Mouse (Mus musculus): ENCODE data around the gene Slc7a6os.

Slc7a6os gene

GRCm38 (mm10) chr8:106176891-106177290, 33.8 kb downstream of the Slc7a6os start:
- no peak for DNase-seq

GRCm38 (mm10) chr8:106173566-106173965, 37.2 kb downstream of the Slc7a6os start:
- DNase-seq: no peak

GRCm38 (mm10) chr8:106169934-106170480, 40.7 kb downstream of the Slc7a6os start:
- DNase-seq: no peak

DNA sequence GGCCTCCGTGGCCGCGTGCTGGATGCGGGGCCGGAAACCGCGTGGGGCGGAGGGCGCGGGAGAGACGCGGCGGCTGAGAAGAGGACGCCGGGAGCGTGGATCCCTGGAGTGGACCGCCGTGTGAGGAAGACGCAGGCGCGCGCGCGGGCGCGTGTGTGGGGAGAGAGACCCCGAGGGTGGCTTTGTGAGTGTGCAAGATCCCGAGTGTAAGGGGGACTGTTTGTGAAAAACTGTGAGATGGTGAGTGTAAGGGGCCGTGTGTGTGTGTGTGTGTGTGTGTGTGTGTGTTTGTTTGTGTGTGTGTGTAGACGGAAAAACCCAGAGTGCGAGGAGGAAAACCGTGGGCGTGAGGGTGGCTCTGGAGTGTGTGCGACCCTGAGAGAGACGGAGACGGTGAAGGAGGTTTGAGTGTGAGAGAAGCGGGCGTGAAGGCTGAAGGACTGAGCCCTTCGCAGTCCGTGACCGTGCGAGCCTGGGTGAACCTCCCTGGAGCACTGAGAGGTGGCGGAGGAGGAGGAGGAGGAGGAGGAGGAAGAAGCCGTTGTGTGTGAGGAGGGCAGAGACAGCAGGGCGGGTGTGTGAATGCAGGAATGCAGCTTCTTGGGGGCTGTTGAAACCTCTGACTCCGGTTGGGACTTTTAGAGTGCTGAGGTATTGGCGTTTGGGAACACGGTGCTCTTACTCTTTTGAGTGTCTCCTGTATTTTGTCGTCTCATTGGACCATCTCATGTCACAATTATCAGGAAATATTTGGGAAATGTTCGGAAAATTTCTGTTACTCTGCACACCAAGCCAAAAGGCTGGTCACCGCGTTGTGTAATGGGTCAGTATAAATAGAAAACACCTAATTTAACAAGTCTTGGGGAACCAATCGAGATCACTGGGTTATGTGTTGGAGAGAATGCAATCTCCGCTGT, 41.5 kb downstream of the Slc7a6os start:
- DNase-seq: no peak

- DNase-seq: peak; percentile 93
These were observed 42.2 kb downstream of the Slc7a6os start, which contains the start of gene Slc7a6 for GRCm38 (mm10) chr8:106168356-106169016. TSS of gene Slc7a6 (plus strand) at chr8:106168857.

DNA sequence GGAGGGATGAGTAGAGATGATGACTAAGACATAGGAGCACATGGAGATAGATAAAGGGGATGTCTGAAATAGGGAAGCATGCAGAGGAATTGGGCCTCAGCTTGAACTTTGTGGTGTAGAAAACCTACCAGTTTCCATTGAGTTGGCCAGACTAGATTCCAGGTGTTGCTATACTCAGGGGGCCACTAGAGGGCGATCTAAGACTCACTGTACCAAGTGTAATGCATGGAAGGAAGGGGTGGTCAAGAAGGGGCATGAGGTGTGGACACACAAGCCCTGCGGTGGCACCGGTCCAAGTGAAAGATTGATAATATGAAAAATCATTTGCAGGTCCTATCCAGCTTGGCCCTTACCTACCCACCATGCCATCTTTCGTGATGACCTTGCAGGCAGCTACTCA, 45.3 kb downstream of the Slc7a6os start:
- peak; percentile 59 for DNase-seq

GRCm38 (mm10) chr8:106163251-106163650, 47.5 kb downstream of the Slc7a6os start:
- DNase-seq: no peak

DNA sequence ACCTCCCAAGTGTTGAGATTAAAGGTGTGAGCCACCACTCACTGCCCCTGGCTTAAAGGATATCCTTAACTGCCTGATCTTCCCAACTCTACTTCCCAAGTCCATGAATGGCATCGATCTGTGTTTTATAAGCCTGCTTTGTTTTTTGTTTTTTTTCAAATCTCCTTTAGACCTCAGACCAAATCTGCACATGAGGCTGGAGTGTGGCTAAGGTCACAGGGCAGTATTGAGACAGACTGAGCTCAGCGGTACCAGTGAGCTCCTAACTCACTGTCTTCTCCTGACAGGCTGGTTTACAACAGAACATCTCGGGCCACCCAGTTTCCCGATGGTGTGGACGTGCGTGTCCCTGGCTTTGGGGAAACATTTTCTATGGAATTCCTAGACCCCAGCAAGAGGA, 50.9 kb downstream of the Slc7a6os start:
- DNase-seq: no peak

DNA sequence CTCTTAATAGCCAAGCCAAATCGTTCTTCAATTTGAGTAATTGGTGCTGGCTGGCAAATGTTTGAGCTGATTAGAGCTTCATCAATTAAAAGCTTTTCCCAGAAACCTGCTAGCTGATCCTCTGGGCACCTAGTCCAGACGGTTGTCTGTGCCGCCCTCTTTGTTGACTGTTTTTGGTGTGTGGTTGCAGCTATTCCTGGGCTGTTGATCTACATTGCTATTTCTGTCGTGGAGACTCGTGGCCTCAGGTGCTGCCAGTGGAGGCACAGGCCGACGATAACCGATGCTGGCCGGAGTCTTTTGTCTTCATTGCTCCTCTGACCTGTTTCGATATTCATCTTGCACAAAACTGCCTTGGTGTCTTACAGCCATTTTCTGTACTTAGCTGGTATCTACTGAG, 52.4 kb downstream of the Slc7a6os start:
- DNase-seq: no peak

- no peak for DNase-seq
These were observed 53.3 kb downstream of the Slc7a6os start for GRCm38 (mm10) chr8:106157419-106157818.

GRCm38 (mm10) chr8:106152876-106153275, 57.9 kb downstream of the Slc7a6os start:
- DNase-seq: no peak

DNA sequence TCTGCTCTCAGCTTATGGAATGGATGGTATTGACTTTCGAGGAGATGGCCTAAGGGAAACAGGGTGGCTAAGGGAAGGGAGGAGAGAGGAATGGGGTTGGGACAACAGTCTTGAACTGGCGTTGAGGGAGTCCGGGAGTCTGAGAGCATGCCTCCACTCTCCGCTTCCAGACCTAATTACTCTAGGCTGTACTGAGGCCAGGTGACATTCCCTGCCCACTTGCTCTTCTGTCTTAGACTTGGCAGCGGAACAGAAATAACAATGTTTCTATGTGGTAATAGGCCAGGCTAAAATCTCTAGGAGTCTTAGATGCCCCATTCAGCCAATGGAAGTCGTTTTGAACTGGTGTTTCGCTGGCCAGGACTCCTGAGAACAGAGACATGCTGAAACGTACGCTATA, 59.7 kb downstream of the Slc7a6os start:
- DNase-seq: no peak

All from right cerebral cortex, postnatal 25 days (tissue).